Mouse (Mus musculus): ENCODE data around the gene Palm2. TPM values are rescaled to one million over a fixed set of nuclear protein-coding genes. Genes with fewer than 3 reads are reported as not detected.

Gene Palm2
- polyA plus RNA-seq, 2 experiments: 0.03 to 0.06 TPM

GRCm38 (mm10) chr4:57592751-57593150 lies 158.7 kb downstream of the Palm2 start:
- WGBS (ENCODE audit: insufficient replicate concordance): 74% methylated on average over 4 of the region's 4 CpGs
- no peak overlapping the region for H3K9ac ChIP-seq (replicated peaks)
- no peaks in the 10 kb centered on the region for H3K4me1 ChIP-seq (replicated peaks; ENCODE audit: control insufficient read depth in 2 of 2, insufficient read depth in 2 of 2, low read length in 1 of 2)
- no peaks in the 10 kb centered on the region for H3K27me3 ChIP-seq (ENCODE audit: control insufficient read depth, insufficient read depth, low read length)
- DNase-seq (ENCODE audit: low read depth in 3 of 3, low spot score in 3 of 3) (no peak), ATAC-seq (ENCODE audit: insufficient read depth) (no peak)
- H3K36me3 ChIP-seq (replicated peaks; ENCODE audit: control insufficient read depth, insufficient read depth, low read depth): no peaks in the 10 kb centered on the region
- H3K4me3 ChIP-seq (ENCODE audit: insufficient read depth in 1 of 2, low read depth in 2 of 2, low read length in 2 of 2): no peak overlapping the region
- TF ChIP-seq CTCF (IDR thresholded peaks at IDR 0.05; ENCODE audit: low read depth) (no peak), EP300 (IDR thresholded peaks at IDR 0.05; ENCODE audit: low read depth) (no peak)
- H3K27ac ChIP-seq: no peak overlapping the region
- no peak overlapping the region for H3K4me2 ChIP-seq (ENCODE audit: low read depth)
- no peaks in the 10 kb centered on the region for H3K9me3 ChIP-seq (ENCODE audit: control insufficient read depth, low read length)

GRCm38 (mm10) chr4:57599946-57600345 lies 165.9 kb downstream of the Palm2 start:
- TF ChIP-seq CTCF (IDR thresholded peaks at IDR 0.05; ENCODE audit: low read depth) (no peak), EP300 (IDR thresholded peaks at IDR 0.05; ENCODE audit: low read depth) (no peak)
- no peak for DNase-seq (ENCODE audit: low read depth in 3 of 3, low spot score in 3 of 3)

GRCm38 (mm10) chr4:57600685-57601457 lies 166.8 kb downstream of the Palm2 start:
- Histone ChIP-seq H3K9ac (replicated peaks) (no peak overlapping the region), H3K27me3 (ENCODE audit: control insufficient read depth, insufficient read depth, low read length) (no peaks in the 10 kb centered on the region), H3K4me2 (ENCODE audit: low read depth) (no peak overlapping the region), H3K9me3 (ENCODE audit: control insufficient read depth, low read length) (no peaks in the 10 kb centered on the region), H3K36me3 (replicated peaks; ENCODE audit: control insufficient read depth, insufficient read depth, low read depth) (no peaks in the 10 kb centered on the region), H3K27ac (no peak overlapping the region), H3K4me3 (ENCODE audit: insufficient read depth in 1 of 2, low read depth in 2 of 2, low read length in 2 of 2) (no peak overlapping the region), H3K4me1 (replicated peaks; ENCODE audit: control insufficient read depth in 2 of 2, insufficient read depth in 2 of 2, low read length in 1 of 2) (no peaks in the 10 kb centered on the region)
- DNase-seq (ENCODE audit: low read depth in 3 of 3, low spot score in 3 of 3) (no peak), ATAC-seq (ENCODE audit: insufficient read depth) (no peak)
- no peak for TF ChIP-seq EP300 (IDR thresholded peaks at IDR 0.05; ENCODE audit: low read depth)
- no peak for TF ChIP-seq CTCF (IDR thresholded peaks at IDR 0.05; ENCODE audit: low read depth)
- 73% methylated on average over 11 of the region's 11 CpGs for WGBS (ENCODE audit: insufficient replicate concordance)

More at GRCm38 (mm10) chr4:57599946-57600345, 165.9 kb downstream of the Palm2 start:
- no peaks in the 10 kb centered on the region for H3K27me3 ChIP-seq (ENCODE audit: control insufficient read depth, insufficient read depth, low read length)
- ATAC-seq (ENCODE audit: insufficient read depth): no peak
- H3K36me3 ChIP-seq (replicated peaks; ENCODE audit: control insufficient read depth, insufficient read depth, low read depth): no peaks in the 10 kb centered on the region
- H3K9ac ChIP-seq (replicated peaks): no peak overlapping the region
- no peaks in the 10 kb centered on the region for H3K4me1 ChIP-seq (replicated peaks; ENCODE audit: control insufficient read depth in 2 of 2, insufficient read depth in 2 of 2, low read length in 1 of 2)
- no peak overlapping the region for H3K27ac ChIP-seq
- H3K9me3 ChIP-seq (ENCODE audit: control insufficient read depth, low read length): no peaks in the 10 kb centered on the region
- no peak overlapping the region for H3K4me3 ChIP-seq (ENCODE audit: insufficient read depth in 1 of 2, low read depth in 2 of 2, low read length in 2 of 2)
- H3K4me2 ChIP-seq (ENCODE audit: low read depth): no peak overlapping the region
- 71% methylated on average over 6 of the region's 6 CpGs for WGBS (ENCODE audit: insufficient replicate concordance)

- Histone ChIP-seq H3K4me2 (ENCODE audit: low read depth) (no peak overlapping the region), H3K9ac (replicated peaks) (no peak overlapping the region), H3K27ac (no peak overlapping the region), H3K36me3 (replicated peaks; ENCODE audit: control insufficient read depth, insufficient read depth, low read depth) (no peaks in the 10 kb centered on the region), H3K4me1 (replicated peaks; ENCODE audit: control insufficient read depth in 2 of 2, insufficient read depth in 2 of 2, low read length in 1 of 2) (no peaks in the 10 kb centered on the region), H3K9me3 (ENCODE audit: control insufficient read depth, low read length) (no peaks in the 10 kb centered on the region), H3K27me3 (ENCODE audit: control insufficient read depth, insufficient read depth, low read length) (no peaks in the 10 kb centered on the region), H3K4me3 (ENCODE audit: insufficient read depth in 1 of 2, low read depth in 2 of 2, low read length in 2 of 2) (no peak overlapping the region)
- no peak for ATAC-seq (ENCODE audit: insufficient read depth)
- DNase-seq (ENCODE audit: low read depth in 3 of 3, low spot score in 3 of 3): no peak
- TF ChIP-seq EP300 (IDR thresholded peaks at IDR 0.05; ENCODE audit: low read depth) (no peak), CTCF (IDR thresholded peaks at IDR 0.05; ENCODE audit: low read depth) (no peak)
- 62% methylated on average over 9 of the region's 9 CpGs for WGBS (ENCODE audit: insufficient replicate concordance)
Measured at GRCm38 (mm10) chr4:57601458-57601835, 167.4 kb downstream of the Palm2 start.

- no peak overlapping the region for H3K9ac ChIP-seq (replicated peaks)
- no peak for ATAC-seq (ENCODE audit: insufficient read depth)
- 71% methylated on average over 10 of the region's 10 CpGs for WGBS (ENCODE audit: insufficient replicate concordance)
Measured at GRCm38 (mm10) chr4:57601903-57602617, 168.0 kb downstream of the Palm2 start.

More at GRCm38 (mm10) chr4:57601903-57602617, 168.0 kb downstream of the Palm2 start:
- no peak overlapping the region for H3K27ac ChIP-seq
- no peak for DNase-seq (ENCODE audit: low read depth in 3 of 3, low spot score in 3 of 3)
- H3K36me3 ChIP-seq (replicated peaks; ENCODE audit: control insufficient read depth, insufficient read depth, low read depth): no peaks in the 10 kb centered on the region
- no peaks in the 10 kb centered on the region for H3K4me1 ChIP-seq (replicated peaks; ENCODE audit: control insufficient read depth in 2 of 2, insufficient read depth in 2 of 2, low read length in 1 of 2)
- TF ChIP-seq CTCF (IDR thresholded peaks at IDR 0.05; ENCODE audit: low read depth): no peak
- TF ChIP-seq EP300 (IDR thresholded peaks at IDR 0.05; ENCODE audit: low read depth): no peak
- no peaks in the 10 kb centered on the region for H3K27me3 ChIP-seq (ENCODE audit: control insufficient read depth, insufficient read depth, low read length)
- no peaks in the 10 kb centered on the region for H3K9me3 ChIP-seq (ENCODE audit: control insufficient read depth, low read length)
- H3K4me2 ChIP-seq (ENCODE audit: low read depth): no peak overlapping the region
- H3K4me3 ChIP-seq (ENCODE audit: insufficient read depth in 1 of 2, low read depth in 2 of 2, low read length in 2 of 2): no peak overlapping the region

Data from liver, embryonic 14.5 days (tissue).